Mouse (Mus musculus): ENCODE results near the gene Flad1.

Flad1 gene

DNA sequence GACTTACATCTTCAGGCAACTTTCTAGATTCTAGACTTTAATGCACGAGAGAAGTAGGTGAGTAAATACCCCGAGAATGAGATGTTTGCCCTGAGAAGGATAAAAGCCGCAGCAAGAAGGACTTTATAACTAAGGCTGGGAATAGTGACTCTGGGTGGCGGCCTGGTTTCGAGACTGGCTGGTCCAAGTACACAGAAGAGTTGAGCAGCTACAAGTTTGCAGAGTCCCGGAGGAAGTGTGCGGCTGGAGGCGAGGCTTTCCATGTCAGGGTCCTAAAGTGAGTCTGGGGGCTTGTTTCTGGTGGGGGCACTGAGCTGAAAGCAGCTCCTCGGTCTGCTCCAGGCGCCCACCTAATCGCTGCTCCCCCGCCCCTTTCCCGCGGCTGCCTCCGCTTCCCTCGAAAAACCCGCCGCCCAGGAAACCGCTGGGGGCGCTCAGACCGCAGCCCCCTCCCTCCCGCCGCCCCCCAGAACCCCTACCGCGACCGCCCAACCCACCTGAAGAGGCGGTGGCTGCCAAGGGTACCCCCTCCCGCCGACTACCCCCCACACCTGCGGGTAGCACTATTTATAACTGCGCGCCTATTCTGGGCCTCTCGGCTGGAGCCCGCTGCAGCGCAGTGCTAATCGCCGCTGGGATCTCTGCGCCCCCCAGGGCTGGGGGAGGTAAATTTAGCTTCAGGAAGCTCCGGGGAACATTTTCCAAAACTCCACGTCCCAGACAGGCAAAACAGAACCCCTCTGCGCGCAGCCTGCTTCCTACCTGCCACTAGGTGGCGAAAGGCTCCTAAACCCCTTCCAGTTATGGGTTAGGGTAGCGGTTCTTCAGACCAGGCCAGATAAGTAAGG, 15.6 kb downstream of the Flad1 start:
- peak; percentile 93 for DNase-seq (ENCODE audit: low read depth)

- peak; percentile 21 for DNase-seq (ENCODE audit: low read depth)
These were observed 16.3 kb downstream of the Flad1 start for GRCm38 (mm10) chr3:89395419-89395805.

- no peak for DNase-seq (ENCODE audit: low read depth)
These were observed 16.8 kb downstream of the Flad1 start for GRCm38 (mm10) chr3:89394894-89395256.

GRCm38 (mm10) chr3:89394006-89394893, 17.4 kb downstream of the Flad1 start, which contains the start of gene Zbtb7b:
TSS of gene Zbtb7b (minus strand) at chr3:89394776.
- DNase-seq (ENCODE audit: low read depth): peak; percentile 85

GRCm38 (mm10) chr3:89393605-89394004, 18.1 kb downstream of the Flad1 start:
- peak; percentile 99 for DNase-seq (ENCODE audit: low read depth)

- peak; percentile 42 for DNase-seq (ENCODE audit: low read depth)
These were observed 18.8 kb downstream of the Flad1 start for GRCm38 (mm10) chr3:89392871-89393311.

DNA sequence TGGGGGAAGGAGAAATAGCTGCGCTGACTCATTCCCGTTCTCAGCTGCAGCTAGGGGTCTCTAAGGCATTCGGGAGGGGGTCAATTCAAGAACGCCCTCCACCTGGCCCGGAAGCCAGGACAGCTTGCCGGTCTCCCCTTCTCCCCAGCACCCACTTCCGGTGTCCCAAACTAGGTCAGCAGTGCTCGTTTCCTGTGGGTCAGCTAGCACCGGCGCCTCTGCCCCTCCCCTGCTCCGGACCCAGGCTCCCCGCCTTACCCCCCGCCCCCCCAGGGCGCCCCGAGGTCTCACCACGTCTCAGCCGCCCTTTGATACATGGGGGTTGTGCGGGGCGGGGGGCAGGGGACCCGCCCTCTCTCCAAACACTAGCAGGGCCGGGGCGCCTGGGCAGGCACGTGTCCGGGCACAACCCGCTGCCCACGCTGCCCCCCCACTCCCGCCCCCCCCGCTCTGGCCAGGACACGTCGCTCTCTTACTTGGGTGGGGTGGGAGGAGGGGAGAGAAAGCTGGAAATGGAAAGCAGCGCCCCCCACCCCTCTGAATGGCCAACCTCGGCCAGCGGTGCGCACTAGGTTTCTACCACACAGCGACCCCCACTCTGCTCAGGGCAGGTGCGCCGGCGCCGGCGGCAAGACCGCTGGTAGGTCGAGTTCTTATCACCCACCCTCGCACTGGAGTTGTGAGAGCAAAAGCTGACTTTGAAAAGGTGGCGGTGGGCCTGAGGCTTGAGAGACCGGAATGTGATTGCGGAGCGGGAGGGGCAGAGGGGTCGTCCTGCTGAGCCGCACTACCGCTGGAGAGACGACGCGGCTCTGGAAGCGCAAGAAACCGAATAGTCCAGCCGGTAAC, 19.8 kb downstream of the Flad1 start:
- DNase-seq (ENCODE audit: low read depth): peak; percentile 72

- peak; percentile 51 for DNase-seq (ENCODE audit: low read depth)
These were observed 20.7 kb downstream of the Flad1 start for GRCm38 (mm10) chr3:89390699-89391662.

GRCm38 (mm10) chr3:89390111-89390515, 21.6 kb downstream of the Flad1 start:
- peak; percentile 81 for DNase-seq (ENCODE audit: low read depth)

DNA sequence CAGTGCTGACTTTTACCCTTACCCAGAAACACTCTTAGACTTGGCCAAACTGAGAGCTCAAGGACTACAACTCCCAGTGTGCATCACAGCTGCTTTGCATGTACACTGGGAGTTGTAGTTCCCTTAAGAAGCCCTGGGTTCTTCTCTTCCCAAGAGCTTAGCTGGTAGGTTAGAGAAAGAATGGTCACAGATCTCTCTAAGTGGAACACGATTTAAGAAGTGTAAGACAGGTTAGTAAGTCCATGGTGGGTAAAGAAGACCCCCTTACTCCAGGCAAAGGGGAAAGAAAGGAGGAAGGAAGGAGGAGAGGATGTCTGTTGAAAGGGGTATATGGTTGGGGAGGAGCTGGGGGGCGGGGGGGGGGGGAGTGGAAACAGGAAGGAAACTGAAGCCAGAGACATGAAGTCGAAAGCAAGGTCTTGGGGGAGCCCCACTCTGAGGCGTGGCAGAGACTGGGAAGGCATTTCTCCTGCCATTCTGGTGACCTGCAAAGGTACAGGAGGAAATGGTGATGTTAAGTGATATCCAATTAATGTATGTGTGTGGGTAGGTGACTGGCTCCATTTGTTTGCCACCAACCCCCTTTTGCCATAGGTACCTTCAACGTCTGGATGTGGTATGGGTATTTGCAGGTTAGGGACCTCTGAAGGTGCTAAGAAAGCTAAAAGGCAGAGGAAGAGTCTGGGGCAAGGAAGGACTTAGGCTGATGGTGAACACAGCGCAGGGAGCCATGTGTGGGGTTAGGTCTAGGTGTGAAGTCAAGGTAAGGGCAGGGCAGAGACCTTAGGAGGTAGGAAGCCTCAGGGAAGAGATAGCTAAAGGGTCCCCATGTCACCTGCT, 22.5 kb downstream of the Flad1 start:
- peak; percentile 49 for DNase-seq (ENCODE audit: low read depth)

- no peak for DNase-seq (ENCODE audit: low read depth)
These were observed 23.4 kb downstream of the Flad1 start for GRCm38 (mm10) chr3:89388134-89388881.

- DNase-seq (ENCODE audit: low read depth): no peak
These were observed 24.0 kb downstream of the Flad1 start for GRCm38 (mm10) chr3:89387632-89388031.

GRCm38 (mm10) chr3:89386438-89387420, 24.9 kb downstream of the Flad1 start:
- DNase-seq (ENCODE audit: low read depth): no peak

GRCm38 (mm10) chr3:89385451-89385850, 26.2 kb downstream of the Flad1 start:
- DNase-seq (ENCODE audit: low read depth): no peak

- DNase-seq (ENCODE audit: low read depth): no peak
These were observed 27.2 kb downstream of the Flad1 start for GRCm38 (mm10) chr3:89384331-89385076.

GRCm38 (mm10) chr3:89383651-89384255, 27.9 kb downstream of the Flad1 start:
- no peak for DNase-seq (ENCODE audit: low read depth)

DNA sequence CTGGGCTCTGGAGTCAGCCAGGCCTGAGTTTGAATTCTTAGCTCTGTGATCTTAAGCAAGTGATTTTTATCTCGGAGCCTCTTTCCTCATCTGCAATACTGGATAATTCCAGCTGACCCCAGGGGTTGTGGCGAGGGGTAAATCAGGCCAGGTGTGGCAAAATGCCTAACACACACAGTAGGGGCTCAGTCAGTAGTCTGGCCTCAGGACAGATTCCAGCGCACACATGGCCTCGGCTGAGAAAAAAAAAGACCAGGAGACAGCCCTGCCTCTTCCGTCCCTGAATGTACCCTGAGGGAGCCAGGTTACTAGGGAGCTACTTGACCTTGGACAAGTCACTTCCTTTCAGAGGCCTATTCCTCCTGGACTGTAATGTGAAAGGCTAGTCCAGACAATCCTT, 28.7 kb downstream of the Flad1 start:
- no peak for DNase-seq (ENCODE audit: low read depth)

All from NIH3T3 (cell line).